Mouse (Mus musculus) kidney, postnatal 25 days (tissue): ENCODE results near the gene Rwdd4a.

Experiments
- DNase-seq, 2 experiments: peaks; one replicate each; pipeline ENCODE4 v3.0.0; 2021; ENCODE audit warnings: mixed read lengths in 2 of 2

Rwdd4a gene

DNA sequence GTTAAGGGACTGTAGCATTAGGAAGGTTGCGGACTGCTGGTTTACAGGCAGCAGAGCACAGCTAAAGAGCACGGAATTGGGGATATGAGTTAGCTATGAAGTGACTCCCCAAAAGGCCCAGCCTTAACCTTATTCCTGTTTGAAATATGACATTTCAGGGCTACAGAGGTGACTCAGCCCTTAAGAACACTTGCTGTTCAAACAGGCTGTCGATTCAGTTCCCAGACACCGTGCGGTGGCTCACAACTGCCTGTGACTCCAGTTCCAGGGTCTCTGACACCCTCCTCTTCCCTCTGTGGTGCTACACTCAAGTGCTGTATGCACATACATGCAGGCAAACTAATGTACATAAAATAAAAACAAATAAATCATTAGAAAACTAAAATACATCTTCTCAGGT lies 55.2 kb downstream of the Rwdd4a start:
- DNase-seq = no peak

- no peak for DNase-seq
These were observed 56.9 kb downstream of the Rwdd4a start for GRCm38 (mm10) chr8:47590400-47590799.

- peak in 1 of 2 experiments; percentile 44 for DNase-seq
These were observed 67.2 kb downstream of the Rwdd4a start for GRCm38 (mm10) chr8:47600664-47601063.
